Mouse (Mus musculus) lung, adult 2 months (tissue): ENCODE results near the gene Erp27.

ENCODE experiments used
- CTCF ChIP-seq: fragments of 200-500 bp; IDR thresholded peaks from 2 replicates; pipeline ENCODE4 v1.5.1; 2011; ENCODE audit warnings: mild to moderate bottlenecking, low read length, control low read depth; ENCODE audit not compliant: insufficient read depth
- POLR2A ChIP-seq: fragments of 200-500 bp; IDR thresholded peaks from 2 replicates; pipeline ENCODE4 v1.6.1; 2011; ENCODE audit warnings: low read depth, mild to moderate bottlenecking, control low read depth, low read length, borderline replicate concordance; ENCODE audit errors: extremely low read depth

DNA sequence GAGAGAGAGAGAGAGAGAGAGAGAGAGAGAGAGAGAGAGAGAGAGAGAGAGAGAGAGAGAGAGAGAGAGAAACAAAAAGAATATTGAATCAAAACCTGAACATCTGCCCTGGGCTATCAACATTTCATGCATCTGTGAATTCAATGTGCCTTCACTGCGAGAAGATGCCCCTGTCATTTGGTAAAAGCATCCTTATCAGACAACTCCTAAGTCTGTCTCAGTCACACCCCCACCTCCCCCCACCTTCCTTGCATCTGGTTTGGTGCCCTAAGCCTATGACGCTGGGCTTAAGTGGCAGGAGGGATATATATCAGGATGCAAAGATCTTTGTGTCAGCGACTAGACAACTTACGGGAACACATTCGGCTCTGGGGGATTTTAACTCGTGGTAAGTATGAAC, 32.2 kb upstream of the Erp27 start:
- TF ChIP-seq CTCF, result no peak
- TF ChIP-seq POLR2A, result no peak
